Mouse (Mus musculus): ENCODE data around the gene Spn.

DNA sequence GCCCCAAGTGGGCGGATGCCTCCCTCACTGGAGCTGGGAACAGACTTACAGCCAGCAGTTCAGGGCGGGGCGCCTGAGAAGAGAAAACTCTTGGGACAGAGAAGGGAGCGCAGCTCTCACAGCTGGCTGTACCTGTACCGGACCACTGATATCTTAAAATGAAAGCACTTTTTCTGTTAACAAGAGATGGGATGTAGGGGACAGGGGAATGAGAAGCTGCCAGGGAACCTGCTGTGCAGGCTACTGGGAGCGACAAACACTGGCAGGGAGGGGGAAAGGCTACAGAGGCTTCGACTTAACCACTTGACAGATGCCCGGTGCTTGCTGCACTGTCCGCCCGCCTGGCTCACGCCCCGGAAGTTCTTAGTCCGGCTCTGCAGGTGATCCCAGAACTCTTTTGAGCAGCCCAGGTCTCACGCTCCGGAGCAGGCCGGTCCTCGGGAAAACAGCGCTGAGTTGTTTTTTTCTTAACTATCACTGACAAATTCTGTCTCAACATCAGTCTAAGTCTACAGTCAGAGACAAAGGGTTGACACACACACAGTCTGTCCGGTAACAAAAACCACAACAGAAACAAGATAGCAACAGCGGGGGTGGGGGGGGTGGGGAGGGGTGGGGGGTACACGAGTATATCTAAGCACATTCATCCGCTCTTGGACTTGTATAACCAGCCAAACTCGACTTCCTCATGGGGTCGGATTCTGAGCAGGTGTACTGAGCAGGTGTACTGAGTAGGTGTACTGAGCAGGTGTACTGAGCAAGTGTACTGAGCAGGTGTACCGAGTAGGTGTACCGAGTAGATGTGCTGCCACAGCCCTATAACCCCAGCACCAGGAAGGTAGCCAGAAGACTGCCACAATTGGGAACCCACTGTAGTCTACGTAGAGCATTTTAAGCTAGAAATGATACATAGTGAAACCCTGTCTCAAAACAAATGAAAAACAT, 48.5 kb downstream of the Spn start:
- TF ChIP-seq POLR2A (IDR thresholded peaks at IDR 0.05; ENCODE audit: extremely low read depth, insufficient read depth, low read length) (no peak), CTCF (IDR thresholded peaks at IDR 0.05; ENCODE audit: low read depth, low read length) (no peak)
